Mouse (Mus musculus): ENCODE results near the gene Hist1h2an. TPM values are rescaled to one million over a fixed set of nuclear protein-coding genes. Genes with fewer than 3 reads are reported as not detected.
"Not testable (repeated sequence)": the region's sequence is repeated elsewhere in the genome, so short reads cannot be mapped to it uniquely, and the experiment has no call there.

Hist1h2an gene
- total RNA-seq, 2 experiments from 2014 or later, result 5.6 to 806 TPM

DNA sequence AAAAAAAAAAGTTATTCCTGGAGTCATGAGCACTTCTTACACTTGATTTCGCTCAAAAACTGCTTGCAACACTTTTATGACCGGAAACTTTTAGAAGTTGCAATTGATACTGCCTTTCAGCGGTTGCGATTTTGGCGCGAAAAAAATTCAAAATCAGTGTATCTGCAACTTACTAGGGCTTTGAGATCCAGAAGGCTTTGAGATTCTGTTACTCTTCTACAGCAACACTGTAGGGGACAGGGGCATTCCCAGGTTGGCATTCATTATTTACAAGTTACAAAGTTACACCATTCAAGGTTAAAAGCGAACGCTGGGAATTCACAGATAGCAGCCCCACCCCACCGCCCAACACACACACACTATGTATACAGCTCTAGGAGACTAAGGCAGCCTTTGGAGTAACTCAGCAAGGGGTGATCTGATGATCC, 3.3 kb downstream of the Hist1h2an start:
- no peak for ATAC-seq (ENCODE audit: poor library complexity, severe bottlenecking)

DNA sequence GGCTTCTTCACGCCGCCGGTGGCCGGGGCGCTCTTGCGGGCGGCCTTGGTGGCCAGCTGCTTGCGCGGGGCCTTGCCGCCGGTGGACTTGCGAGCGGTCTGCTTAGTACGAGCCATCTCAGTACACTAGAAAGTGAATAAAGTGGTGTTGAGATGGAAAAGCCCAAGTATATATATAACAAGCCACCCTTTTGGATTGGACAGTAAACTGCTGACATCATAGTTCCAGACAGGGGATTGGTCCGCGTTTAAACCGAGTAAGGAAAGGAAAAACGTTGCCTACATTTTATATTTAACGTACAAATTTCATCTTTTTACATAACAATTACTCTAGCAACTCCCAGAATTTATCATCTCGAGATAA, 3.8 kb downstream of the Hist1h2an start, which contains the start of gene Hist1h3i:
Hist1h3i (minus strand) TSS at position 116 of the 363 bp plus-strand sequence.
- ATAC-seq (ENCODE audit: poor library complexity, severe bottlenecking), result peak; percentile 44

DNA sequence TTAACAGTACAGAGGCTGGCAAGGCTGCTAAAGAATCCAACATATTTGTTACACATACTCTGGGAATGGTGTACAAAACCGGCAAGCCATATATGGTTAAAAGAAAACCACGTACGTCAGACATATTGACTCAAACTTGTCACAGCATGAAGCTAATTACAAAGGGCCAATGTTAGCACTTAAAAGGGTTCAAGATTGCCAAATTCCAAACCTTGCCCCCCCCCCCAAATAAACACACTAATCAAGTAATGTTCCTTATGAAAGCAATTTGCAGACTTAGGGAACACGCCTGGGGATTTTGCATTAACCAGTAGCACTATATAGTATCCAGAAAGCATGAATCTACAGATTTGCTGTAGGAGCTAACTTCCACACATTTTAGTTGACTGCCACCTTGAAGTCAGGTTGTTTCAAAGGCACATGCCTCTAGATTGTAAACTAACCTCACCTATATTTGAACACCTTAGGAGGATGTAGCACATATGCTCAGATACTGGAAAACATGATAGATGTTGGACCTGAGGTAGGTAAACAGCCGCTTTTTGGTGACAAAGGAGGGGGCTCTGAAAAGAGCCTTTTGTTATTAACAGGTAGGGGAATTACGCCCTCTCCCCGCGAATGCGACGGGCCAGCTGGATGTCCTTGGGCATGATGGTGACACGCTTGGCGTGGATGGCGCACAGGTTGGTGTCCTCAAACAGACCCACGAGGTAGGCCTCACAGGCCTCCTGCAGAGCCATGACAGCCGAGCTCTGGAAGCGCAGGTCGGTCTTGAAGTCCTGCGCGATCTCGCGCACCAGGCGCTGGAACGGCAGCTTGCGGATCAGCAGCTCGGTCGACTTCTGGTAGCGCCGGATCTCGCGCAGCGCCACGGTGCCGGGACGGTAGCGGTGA, 4.4 kb downstream of the Hist1h2an start:
- ATAC-seq (ENCODE audit: poor library complexity, severe bottlenecking), result not testable (repeated sequence)

DNA sequence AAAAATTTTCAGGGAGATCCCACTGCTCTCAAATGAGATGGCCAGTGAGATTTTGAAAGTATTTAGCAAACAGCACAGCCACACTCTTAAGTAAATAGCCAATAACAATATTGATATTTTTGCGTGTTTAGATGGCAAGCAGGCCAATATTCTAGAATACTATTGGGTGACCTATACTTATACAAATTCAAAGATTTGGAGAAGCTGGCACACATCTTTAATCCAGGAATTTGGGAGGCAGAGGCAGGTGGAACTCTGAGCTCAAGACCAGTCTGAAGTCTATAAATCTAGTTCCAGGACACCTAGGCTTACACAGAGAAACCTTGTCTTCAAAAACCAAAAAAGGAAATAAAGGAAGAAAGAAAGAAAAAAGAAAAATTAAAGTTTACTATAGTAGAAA, 5.4 kb downstream of the Hist1h2an start:
- no peak for ATAC-seq (ENCODE audit: poor library complexity, severe bottlenecking)

DNA sequence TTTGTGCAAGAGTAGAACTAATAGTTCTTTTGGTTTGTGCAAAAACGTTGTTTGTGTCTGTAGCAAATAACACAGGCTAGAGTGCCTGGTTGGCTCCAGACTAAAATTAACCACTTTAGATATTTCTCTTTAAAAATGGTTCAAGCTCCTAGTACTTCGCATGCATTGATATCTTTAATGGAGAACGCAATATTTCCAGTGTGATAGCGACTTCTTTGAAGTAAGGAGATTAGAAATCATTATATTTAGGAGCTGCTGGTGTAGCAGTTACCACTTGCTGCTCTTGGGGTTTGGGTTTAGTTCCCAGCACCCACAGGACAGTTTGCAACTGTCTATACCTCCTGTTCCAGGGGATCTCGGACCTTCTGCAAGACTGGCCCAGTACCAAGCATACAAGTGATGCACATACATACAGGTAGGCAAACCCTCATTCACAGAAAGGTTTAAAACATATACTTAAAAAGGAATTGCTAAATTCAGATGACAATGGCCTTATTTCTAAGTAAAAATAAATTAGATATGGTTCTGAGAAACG, 5.9 kb downstream of the Hist1h2an start:
- ATAC-seq (ENCODE audit: poor library complexity, severe bottlenecking), result no peak

DNA sequence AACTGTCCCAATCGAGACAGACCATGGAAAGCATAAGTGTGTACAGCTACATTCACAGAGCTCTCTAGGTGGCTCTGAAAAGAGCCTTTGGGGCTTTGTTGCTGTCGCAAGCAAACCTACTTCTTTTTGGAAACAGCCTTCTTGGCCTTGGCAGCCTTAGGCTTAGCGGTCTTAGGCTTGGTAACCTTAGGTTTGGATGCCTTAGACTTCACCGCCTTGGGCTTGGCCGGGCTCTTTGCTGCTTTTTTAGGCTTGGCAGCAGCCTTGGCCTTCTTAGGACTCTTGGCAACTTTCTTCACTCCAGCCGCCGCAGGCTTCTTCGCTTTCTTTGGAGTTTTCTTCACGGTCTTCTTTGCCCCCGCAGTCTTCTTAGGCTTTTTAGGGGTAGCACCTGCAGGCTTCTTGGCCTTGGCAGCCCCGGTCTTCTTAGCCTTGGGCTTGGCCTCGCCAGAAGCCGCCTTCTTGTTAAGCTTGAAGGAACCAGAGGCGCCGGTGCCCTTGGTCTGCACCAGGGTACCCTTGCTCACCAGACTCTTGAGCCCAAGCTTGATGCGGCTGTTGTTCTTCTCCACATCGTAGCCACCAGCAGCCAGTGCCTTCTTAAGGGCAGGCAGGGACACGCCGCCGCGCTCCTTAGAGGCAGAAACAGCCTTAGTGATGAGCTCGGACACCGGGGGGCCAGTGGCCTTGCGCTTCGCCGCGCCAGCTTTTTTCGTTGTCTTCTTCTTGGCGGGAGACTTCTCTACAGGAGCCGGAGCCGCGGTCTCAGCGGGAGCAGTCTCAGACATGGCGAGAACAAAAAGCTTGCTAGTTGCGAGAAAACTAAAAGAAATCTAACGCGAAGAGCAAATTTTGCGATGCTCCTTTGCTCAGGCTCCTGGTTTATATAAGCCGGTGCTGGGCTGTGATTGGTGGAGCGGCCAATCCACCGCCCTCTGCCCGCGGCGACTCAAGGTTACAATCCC, 7.0 kb downstream of the Hist1h2an start, which contains the start of gene Hist1h1b:
Hist1h1b (minus strand) TSS at position 859 of the 965 bp plus-strand sequence.
- peak; percentile 45 for ATAC-seq (ENCODE audit: poor library complexity, severe bottlenecking)

DNA sequence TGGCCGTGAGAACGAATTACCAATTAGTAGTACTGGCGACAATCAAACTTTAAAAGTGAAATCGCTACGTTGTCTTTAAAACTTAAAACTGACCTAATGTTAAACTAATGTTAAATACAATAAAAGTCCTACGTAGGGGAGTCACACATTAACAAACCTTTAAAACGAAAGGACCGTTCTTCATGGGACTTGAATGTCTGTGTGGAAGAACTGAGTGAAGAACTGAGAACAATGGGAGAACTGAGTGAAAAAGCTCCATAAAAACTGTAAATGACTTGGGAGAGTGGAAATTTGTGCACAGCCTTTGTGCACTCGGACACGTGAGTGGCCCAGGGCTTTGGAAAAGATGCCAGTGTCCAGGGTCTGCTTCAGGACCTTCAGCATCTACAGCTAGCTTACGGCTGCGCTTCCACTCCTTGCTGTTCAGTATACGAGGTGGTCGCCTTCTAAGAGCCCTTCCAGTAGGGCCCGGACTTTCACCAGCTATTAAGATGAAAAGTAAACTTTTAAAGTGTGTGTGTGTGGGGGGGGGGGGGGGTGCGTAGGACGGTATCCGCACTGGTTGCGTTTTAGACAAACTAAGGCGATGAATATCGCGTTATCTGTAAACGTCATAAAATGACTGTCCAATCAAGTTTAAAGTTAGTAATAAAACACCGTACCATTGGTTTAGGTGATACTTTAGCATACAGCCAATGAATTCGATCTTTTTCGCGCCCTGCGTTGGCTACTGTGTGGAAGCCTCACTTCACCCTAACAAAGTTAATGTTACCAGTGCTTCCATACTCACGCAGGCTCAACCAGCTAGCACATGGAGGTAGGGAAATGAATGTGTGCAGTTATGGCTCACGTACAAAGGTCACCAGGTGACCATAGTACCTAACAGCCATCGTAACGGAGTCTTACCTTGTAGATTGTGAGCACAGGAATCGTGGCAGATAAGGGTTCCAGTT, 7.9 kb downstream of the Hist1h2an start:
- ATAC-seq (ENCODE audit: poor library complexity, severe bottlenecking), result peak; percentile 69

DNA sequence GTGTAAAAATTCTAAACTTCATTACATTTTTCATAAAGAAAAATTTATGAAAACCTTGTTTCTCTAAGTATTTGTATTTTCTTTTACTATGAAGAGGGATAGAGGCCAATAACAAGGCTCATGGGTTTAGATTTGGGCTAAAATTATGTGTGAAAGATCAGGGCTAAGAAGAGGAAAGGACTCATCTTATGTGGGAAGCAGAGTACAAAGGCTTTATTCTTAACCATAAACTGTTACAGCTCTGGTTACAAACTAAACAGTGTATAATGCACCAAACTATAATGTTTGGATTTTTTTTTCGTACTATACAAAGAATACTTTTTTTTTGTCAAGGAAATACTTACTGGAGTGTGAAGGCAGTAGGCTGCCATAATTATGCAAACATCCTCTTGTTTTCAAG, 31.3 kb downstream of the Hist1h2an start:
- no peak for ATAC-seq (ENCODE audit: poor library complexity, severe bottlenecking)

DNA sequence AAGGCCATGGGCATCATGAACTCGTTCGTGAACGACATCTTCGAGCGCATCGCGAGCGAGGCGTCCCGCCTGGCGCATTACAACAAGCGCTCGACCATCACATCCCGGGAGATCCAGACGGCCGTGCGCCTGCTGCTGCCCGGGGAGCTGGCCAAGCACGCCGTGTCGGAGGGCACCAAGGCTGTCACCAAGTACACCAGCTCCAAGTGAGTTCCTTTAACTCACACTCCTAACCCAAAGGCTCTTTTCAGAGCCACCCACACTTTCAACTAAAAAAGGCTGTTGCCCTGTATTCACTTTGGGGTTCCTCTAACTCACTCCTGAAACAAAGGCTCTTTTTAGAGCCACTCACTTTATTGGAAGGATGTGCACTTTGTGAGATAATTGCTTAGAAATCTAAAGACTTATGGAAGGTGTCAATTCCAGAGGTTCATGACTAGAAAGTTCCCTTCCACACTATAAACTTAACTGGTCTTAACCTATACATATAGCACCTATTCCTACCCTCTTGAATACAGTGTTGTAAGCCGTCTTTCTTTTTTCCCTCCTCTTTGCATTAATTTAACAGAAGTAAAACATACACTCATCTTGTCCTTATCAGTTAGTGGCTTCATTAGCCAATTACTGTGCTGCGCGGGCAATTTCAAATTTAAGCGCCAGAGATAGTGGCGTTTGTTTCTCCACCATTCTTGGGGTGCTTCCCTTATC, 32.6 kb downstream of the Hist1h2an start:
- 0 out of 2 replicates have a peak, but pooled peaks have one; percentile 11 for ATAC-seq (ENCODE audit: poor library complexity, severe bottlenecking)

DNA sequence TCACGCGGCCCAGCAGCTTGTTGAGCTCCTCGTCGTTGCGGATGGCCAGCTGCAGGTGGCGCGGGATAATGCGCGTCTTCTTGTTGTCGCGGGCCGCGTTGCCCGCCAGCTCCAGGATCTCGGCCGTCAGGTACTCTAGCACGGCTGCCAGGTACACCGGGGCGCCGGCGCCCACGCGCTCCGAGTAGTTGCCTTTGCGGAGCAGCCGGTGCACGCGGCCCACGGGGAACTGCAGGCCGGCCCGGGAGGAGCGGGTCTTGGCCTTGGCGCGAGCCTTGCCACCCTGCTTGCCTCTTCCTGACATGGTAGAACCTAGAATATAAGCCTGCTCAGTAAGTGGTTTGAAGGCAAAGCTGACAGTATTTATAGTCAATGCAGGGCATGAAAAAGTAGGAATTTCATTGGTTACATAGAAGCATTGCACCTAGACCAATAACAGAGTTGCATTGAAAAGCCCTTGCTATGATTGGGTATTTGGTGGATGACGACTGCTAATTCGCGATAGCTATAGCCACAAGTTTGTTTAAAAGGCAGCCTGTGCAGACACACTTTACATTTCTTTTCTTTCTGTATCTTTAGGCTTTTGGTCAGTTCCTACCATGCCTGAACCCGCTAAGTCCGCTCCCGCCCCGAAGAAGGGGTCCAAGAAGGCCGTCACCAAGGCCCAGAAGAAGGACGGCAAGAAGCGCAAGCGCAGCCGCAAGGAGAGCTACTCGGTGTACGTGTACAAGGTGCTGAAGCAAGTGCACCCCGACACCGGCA, 33.3 kb downstream of the Hist1h2an start, which contains the start of the genes Hist1h2ak and Hist1h2bn:
Hist1h2ak (minus strand) TSS at position 304 of the 762 bp plus-strand sequence.
Hist1h2bn (plus strand) TSS at position 600 of the 762 bp plus-strand sequence.
- ATAC-seq (ENCODE audit: poor library complexity, severe bottlenecking), result peak; percentile 81

DNA sequence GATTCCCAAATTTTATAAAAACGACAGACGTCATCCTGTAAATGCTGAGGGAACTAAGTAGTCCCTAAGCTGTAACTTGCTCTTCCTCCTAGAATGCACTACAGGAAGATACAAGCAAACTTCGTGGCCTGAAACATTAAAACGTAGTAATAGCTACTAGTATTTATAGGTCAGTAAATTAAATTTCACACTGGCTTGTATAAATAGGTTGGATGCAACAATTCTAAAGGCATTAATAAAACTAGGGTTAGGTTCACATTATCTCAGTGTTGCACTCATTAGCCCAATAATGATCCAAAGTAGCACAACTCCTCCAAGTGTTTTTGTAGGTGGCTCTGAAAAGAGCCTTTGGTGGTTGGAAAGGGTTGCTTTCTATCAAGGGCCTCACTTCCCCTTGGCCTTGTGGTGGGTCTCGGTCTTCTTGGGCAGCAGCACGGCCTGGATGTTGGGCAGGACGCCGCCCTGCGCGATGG, 33.9 kb downstream of the Hist1h2an start:
- ATAC-seq (ENCODE audit: poor library complexity, severe bottlenecking), result 0 out of 2 replicates have a peak, but pooled peaks have one; percentile 16

DNA sequence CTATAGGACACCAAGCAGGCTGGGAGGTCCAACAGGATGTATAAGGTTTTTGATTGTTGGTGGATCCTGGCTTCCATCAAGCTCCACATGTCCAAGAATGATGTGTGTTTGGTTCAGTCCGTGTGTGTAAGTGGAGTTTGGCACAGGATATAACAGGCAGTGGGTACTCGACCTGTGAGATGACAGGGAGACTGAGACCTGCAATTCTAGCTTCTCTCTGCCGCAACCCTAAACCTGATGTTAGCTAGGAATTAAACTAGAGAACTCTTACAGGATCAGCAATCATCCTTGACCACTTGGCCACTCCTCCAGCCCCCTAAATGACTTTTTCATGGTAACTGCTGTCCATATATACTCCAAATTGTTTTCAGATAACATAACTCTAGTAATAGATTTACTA, 34.7 kb downstream of the Hist1h2an start:
- no peak for ATAC-seq (ENCODE audit: poor library complexity, severe bottlenecking)

DNA sequence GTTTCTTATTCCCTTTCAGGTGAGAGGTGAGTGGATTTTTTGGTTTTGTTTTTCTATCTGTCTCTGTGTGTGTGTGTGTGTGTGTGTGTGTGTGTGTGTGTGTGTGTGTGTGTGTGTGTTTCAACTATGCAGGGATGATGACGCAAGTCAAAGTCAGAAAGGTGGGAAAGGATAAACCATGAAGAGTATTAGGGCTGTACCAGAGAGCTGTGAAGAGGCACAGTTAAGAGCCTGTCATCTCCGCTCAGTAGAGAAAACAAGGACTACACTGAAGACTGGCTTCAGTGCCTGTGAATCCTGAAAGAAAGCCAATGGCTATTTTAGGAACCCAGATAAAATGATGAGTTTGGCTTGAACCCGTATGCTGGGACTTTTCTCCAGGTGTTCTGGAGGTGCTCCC, 35.2 kb downstream of the Hist1h2an start:
- ATAC-seq (ENCODE audit: poor library complexity, severe bottlenecking), result no peak

DNA sequence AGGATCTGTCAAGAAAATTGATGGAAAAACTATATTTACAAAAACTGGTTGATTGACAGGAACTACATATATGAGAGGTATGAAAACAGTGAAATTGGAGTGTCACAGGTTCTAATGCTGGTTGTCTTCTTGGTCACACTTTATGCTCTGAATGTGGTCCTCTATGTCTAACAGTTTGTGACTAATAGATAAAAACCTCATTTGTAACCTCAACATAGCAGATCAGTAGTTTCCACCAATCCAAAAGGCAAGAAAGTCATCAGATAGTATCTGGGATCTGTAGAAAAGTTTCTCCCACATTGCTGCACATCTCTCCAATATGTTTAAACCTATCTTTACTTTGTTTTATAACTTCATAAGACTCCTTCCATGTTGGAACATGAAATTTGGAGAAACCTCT, 35.6 kb downstream of the Hist1h2an start:
- no peak for ATAC-seq (ENCODE audit: poor library complexity, severe bottlenecking)

DNA sequence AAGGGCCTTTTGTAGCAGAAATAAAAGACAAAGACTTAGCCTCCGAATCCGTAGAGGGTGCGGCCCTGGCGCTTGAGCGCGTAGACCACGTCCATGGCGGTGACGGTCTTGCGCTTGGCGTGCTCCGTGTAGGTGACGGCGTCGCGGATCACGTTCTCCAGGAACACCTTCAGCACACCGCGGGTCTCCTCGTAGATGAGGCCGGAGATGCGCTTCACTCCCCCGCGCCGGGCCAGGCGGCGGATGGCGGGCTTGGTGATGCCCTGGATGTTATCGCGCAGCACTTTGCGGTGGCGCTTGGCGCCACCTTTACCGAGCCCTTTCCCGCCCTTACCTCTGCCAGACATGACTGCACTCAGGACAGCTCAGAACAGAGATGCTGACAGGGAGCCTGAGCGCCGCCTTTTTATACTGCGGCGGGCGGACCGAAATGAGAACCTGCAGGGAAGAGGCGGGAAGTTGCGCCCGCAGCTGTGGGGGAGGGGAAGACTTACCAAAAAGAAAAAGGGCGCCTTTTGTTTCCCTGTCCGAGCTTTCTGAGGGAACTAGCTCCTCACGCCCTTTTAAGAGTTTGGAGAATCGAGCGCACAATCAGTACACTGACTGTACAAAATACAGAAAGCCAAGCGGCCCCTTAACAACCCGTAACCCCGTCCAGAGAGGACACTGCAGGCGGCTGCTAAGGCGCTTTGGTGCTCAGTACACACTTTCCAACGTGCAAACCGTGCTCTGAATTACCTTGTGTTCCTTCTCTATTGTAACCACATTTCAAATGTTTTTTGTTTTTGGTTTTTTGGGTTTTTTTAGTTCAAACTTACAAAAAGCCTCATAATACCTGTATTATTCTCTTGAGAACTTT, 36.6 kb downstream of the Hist1h2an start, which contains the start of gene Hist1h4k:
Hist1h4k (minus strand) TSS at position 347 of the 859 bp plus-strand sequence.
- peak; percentile 73 for ATAC-seq (ENCODE audit: poor library complexity, severe bottlenecking)

DNA sequence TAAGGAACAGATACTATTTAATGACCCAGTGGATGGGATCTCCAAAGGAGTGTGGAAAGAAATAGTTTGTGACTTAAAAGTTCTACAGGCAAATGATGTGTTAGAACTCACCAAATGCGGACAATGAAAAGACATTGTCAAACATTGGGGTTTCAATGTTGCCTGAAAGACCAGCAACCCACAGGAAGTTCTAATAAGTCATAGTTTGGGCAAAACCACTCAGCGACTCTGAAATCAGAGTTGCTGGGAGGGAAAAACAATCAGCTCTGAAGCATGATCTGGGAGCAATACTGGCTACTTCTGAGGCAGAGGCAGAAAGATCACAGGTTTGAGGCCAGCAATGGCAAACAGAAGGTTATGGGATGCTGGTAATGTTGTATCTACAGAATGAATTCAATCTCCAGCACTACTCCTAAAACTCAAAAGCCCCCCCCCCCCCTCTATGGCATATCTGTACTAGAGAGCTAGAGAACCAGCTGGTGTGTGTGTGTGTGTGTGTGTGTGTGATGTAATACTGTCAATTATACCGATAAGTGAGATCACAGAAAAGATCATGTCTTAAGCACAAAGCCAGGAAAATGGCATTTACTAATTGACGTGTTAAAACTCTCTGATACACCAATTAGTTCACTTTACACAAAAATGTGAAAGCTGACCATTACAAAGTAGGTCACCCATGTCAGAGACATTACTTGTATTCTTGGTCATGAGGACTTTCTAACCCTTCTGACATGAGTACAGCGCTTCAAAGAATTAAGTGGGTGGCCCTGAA, 37.4 kb downstream of the Hist1h2an start:
- no peak for ATAC-seq (ENCODE audit: poor library complexity, severe bottlenecking)

Data from megakaryocyte, adult 5-6 weeks (primary cell).